Mouse (Mus musculus): Measurements from ENCODE around the gene Mau2. TPM values are rescaled to one million over a fixed set of nuclear protein-coding genes. Genes with fewer than 3 reads are reported as not detected.

Mau2 gene
- total and polyA plus RNA-seq, 2 experiments from 2014 or later: 56.6 to 130 TPM

DNA sequence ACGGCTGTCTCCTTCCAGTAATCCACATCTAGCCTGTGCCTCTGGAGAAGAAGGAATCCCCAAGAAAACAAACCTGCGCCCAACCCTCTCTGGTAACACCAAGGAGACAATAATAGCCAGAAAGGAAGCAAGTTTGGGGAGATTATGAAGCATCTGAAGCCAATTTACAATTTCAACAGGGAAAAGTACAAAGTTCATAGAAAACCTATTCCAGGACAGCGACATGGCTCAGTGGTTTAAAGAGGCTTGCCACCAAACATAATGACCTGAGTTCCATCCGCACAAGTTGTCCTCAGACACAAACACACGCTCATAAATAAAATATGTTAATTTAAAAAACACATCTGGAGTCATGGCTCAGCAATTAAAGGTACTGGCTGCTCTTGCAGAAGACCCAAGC is 67.7 kb downstream of the Mau2 start:
- peak overlapping the region; percentile 26; the same call in 1 of the 2 replicates for H3K27ac ChIP-seq (ENCODE audit: low read depth, low read length)
- H3K27me3 ChIP-seq (ENCODE audit: insufficient read depth, low read length): no peaks in the 10 kb centered on the region
- H3K9me3 ChIP-seq (ENCODE audit: low read length): no peaks in the 10 kb centered on the region
- WGBS: 38% methylated on average over 5 of the region's 5 CpGs
- peak overlapping the region; percentile 92 for H3K4me3 ChIP-seq (ENCODE audit: low read depth, low read length)
- H3K4me2 ChIP-seq (ENCODE audit: low read depth, low read length, poor library complexity, severe bottlenecking): peak overlapping the region; percentile 89
- H3K4me1 ChIP-seq (ENCODE audit: insufficient read depth, low read length): peaks cover 4% of the 10 kb centered on the region; the same call in 1 of the 2 replicates
- DNase-seq (ENCODE audit: low spot score) (no peak), ATAC-seq (ENCODE audit: low FRiP score) (no peak)
- peak overlapping the region; percentile 51 for H3K9ac ChIP-seq (replicated peaks; ENCODE audit: low read length, poor library complexity, severe bottlenecking)
- no peak for TF ChIP-seq CTCF (IDR thresholded peaks at IDR 0.05)
- no peaks in the 10 kb centered on the region for H3K36me3 ChIP-seq (ENCODE audit: insufficient read depth, low read length)

DNA sequence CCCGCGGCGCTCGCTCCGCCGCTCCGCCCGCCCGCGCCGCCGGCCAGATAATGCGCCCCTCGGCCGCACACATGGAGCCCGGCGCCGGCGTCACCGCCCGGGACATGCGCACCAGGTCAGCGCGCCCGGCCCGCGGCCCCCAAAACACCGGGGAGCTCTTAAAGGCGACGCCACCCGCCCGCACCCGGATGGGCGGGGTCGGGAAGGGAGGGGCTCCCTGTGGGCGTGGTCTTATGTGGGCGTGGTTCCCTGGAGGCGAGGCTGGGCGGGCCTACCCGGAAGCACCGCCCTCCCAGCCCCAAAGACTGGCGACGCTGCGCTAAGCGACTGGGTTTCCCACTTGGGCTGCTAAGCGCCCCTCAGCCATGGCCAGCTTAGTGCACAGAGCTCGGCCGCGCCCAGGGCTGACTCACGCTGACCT is 68.3 kb downstream of the Mau2 start:
- Histone ChIP-seq H3K4me2 (ENCODE audit: low read depth, low read length, poor library complexity, severe bottlenecking) (peak overlapping the region; percentile 89), H3K4me1 (ENCODE audit: insufficient read depth, low read length) (peaks cover 4% of the 10 kb centered on the region; the same call in 1 of the 2 replicates), H3K27ac (ENCODE audit: low read depth, low read length) (peak overlapping the region; percentile 26; the same call in 1 of the 2 replicates), H3K4me3 (ENCODE audit: low read depth, low read length) (peak overlapping the region; percentile 92), H3K9me3 (ENCODE audit: low read length) (no peaks in the 10 kb centered on the region), H3K27me3 (ENCODE audit: insufficient read depth, low read length) (no peaks in the 10 kb centered on the region), H3K9ac (replicated peaks; ENCODE audit: low read length, poor library complexity, severe bottlenecking) (peak overlapping the region; percentile 51), H3K36me3 (ENCODE audit: insufficient read depth, low read length) (no peaks in the 10 kb centered on the region)
- TF ChIP-seq CTCF (IDR thresholded peaks at IDR 0.05): no peak
- WGBS: 1% methylated on average over 18 of the region's 50 CpGs
- ATAC-seq (ENCODE audit: low FRiP score): peak; percentile 88
- peak; percentile 84 for DNase-seq (ENCODE audit: low spot score)

DNA sequence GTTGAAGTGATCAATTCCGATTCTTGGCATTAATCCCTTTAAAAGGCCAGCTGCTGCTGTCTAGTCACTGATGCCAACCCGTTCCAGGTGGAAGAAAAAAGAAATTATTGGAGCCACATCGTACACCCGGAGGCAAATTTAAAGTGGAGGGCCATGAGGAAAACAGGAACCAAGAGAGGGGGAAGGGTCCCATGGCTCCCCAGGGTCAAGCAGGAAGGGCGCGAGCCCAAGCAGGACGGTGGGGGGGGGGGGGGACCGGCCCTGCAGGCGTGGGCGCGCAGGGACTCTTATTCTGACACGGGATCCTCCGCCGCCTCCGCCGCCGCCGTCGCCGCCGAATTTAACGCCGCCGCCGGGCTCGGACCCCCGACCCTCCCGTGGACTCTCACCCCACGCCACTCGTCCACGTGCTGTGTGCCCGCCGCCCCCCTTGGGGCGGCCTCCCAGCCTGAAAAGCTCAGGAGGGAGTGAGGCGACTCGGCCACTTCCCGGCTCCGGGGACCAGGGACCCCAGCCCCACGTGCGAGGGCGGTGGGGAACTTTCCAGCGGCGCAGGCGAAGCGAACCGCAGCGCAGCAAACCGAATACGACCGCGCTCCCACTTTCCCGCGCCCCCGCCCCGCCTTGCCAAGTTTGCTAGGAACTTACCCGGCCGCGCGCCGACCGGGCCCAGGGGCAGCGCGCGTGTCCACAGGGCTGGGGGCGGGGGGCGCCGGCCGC is 68.9 kb downstream of the Mau2 start:
- peak overlapping the region; percentile 92 for H3K4me3 ChIP-seq (ENCODE audit: low read depth, low read length)
- 0% methylated on average over 34 of the region's 68 CpGs for WGBS
- no peaks in the 10 kb centered on the region for H3K27me3 ChIP-seq (ENCODE audit: insufficient read depth, low read length)
- DNase-seq (ENCODE audit: low spot score): peak; percentile 66
- H3K4me2 ChIP-seq (ENCODE audit: low read depth, low read length, poor library complexity, severe bottlenecking): peak overlapping the region; percentile 89
- no peaks in the 10 kb centered on the region for H3K36me3 ChIP-seq (ENCODE audit: insufficient read depth, low read length)
- TF ChIP-seq CTCF (IDR thresholded peaks at IDR 0.05): no peak
- H3K27ac ChIP-seq (ENCODE audit: low read depth, low read length): no peak overlapping the region; the same call in 1 of the 2 replicates
- peak; percentile 51 for ATAC-seq (ENCODE audit: low FRiP score)
- peaks cover 4% of the 10 kb centered on the region; the same call in 1 of the 2 replicates for H3K4me1 ChIP-seq (ENCODE audit: insufficient read depth, low read length)
- H3K9ac ChIP-seq (replicated peaks; ENCODE audit: low read length, poor library complexity, severe bottlenecking): peak overlapping the region; percentile 51
- H3K9me3 ChIP-seq (ENCODE audit: low read length): no peaks in the 10 kb centered on the region

DNA sequence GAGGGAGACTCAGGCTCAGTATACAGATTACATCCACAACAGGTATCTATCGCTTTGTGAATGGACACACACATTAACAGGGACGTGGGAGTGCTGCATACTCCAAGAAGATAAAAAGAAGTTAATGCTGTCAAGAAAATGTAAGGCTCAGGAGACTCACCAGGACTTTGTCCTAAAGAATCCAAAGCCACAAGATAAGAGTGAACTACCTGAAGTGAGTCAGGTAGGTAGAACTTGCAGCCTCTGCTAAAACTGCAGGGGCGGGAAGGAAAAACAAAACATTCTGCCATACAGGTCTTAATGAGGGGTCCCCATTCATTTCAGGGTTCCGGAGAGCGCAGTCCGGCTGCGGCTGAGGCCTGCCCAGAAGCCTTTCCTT is 69.5 kb downstream of the Mau2 start:
- DNase-seq (ENCODE audit: low spot score) (no peak), ATAC-seq (ENCODE audit: low FRiP score) (no peak)
- TF ChIP-seq CTCF (IDR thresholded peaks at IDR 0.05): no peak
- Histone ChIP-seq H3K4me1 (ENCODE audit: insufficient read depth, low read length) (peaks cover 4% of the 10 kb centered on the region; the same call in 1 of the 2 replicates), H3K27ac (ENCODE audit: low read depth, low read length) (no peak overlapping the region), H3K4me2 (ENCODE audit: low read depth, low read length, poor library complexity, severe bottlenecking) (peak overlapping the region; percentile 89), H3K9ac (replicated peaks; ENCODE audit: low read length, poor library complexity, severe bottlenecking) (peak overlapping the region; percentile 51), H3K27me3 (ENCODE audit: insufficient read depth, low read length) (no peaks in the 10 kb centered on the region), H3K9me3 (ENCODE audit: low read length) (no peaks in the 10 kb centered on the region), H3K36me3 (ENCODE audit: insufficient read depth, low read length) (no peaks in the 10 kb centered on the region), H3K4me3 (ENCODE audit: low read depth, low read length) (peak overlapping the region; percentile 92)
- WGBS: 11% methylated on average over 7 of the region's 7 CpGs

DNA sequence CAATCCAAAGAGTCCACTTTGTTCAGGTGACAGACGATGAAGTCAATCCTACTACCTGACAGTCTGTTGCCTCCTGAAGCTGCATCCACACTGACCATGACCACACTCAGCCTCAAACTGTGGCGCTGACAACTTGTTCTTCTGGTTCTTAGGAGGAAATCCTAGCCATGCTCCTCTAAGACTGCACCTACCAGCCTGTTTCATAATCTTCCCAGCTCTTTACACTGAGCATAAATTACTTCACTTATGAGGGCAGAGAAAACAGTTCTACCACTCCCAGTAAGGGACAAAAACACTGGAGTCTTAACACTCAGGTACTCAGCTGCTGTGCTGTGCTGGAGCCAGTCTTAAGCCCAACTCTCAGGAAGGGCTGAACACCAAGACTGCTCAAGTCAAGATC is 71.7 kb downstream of the Mau2 start:
- Histone ChIP-seq H3K9ac (replicated peaks; ENCODE audit: low read length, poor library complexity, severe bottlenecking) (no peak overlapping the region), H3K4me2 (ENCODE audit: low read depth, low read length, poor library complexity, severe bottlenecking) (no peak overlapping the region), H3K36me3 (ENCODE audit: insufficient read depth, low read length) (no peaks in the 10 kb centered on the region), H3K27me3 (ENCODE audit: insufficient read depth, low read length) (no peaks in the 10 kb centered on the region), H3K27ac (ENCODE audit: low read depth, low read length) (no peak overlapping the region), H3K9me3 (ENCODE audit: low read length) (no peaks in the 10 kb centered on the region), H3K4me3 (ENCODE audit: low read depth, low read length) (no peak overlapping the region), H3K4me1 (ENCODE audit: insufficient read depth, low read length) (peaks cover 4% of the 10 kb centered on the region; the same call in 1 of the 2 replicates)
- 94% methylated on average over 2 of the region's 2 CpGs for WGBS
- DNase-seq (ENCODE audit: low spot score) (no peak), ATAC-seq (ENCODE audit: low FRiP score) (no peak)
- TF ChIP-seq CTCF (IDR thresholded peaks at IDR 0.05): no peak

DNA sequence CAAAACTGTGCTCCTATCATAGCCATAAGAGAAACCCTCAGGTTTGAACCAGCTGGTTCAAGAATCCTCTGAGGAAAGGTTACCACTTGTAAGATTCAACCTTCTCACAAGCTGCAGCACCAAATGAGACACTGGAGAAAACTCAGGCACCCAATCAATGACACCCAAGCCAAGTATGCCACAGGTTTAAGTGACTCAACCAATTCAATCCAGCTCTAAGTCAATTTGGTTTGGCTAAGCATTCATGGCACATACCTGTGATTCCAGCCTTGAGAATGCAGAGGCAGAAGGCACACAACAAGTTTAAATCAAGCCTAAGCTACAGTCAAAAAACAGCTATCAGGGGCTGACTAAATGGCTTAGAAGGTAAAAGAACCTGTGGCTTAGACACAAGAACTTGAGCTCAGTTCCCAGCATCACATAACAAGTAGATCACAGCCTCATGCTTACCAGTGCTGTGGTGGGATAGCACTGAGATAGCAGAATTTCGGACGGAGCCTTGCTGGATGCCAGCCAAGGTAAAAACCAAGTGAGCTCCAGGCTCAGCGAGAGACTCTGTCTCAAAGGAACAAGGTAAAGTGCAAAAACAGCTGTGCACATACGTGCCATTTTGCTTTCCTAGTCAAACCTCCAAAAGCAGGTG is 75.1 kb downstream of the Mau2 start:
- H3K4me1 ChIP-seq (ENCODE audit: insufficient read depth, low read length): no peaks in the 10 kb centered on the region
- DNase-seq (ENCODE audit: low spot score) (no peak), ATAC-seq (ENCODE audit: low FRiP score) (no peak)
- no peaks in the 10 kb centered on the region for H3K9me3 ChIP-seq (ENCODE audit: low read length)
- 82% methylated on average over 4 of the region's 4 CpGs for WGBS
- TF ChIP-seq CTCF (IDR thresholded peaks at IDR 0.05): no peak
- H3K9ac ChIP-seq (replicated peaks; ENCODE audit: low read length, poor library complexity, severe bottlenecking): no peak overlapping the region
- H3K27me3 ChIP-seq (ENCODE audit: insufficient read depth, low read length): no peaks in the 10 kb centered on the region
- H3K4me2 ChIP-seq (ENCODE audit: low read depth, low read length, poor library complexity, severe bottlenecking): no peak overlapping the region
- H3K27ac ChIP-seq (ENCODE audit: low read depth, low read length): no peak overlapping the region
- no peak overlapping the region for H3K4me3 ChIP-seq (ENCODE audit: low read depth, low read length)
- H3K36me3 ChIP-seq (ENCODE audit: insufficient read depth, low read length): no peaks in the 10 kb centered on the region

Other genes with a start within 250 kb of the Mau2 start
- 53.9 and 71.2 TPM in 2 replicates for gene Gmip, start 234.1 kb downstream of the Mau2 start, total RNA-seq (2014; rRNA removed)
- gene Gmip, start 234.1 kb downstream of the Mau2 start, polyA plus RNA-seq (2015; fragmentation: Nextera tagmentation; extraction: Ambion mirVana): 33.7 and 37.6 TPM in 2 replicates
- gene Lpar2, start 220.3 kb downstream of the Mau2 start, total RNA-seq (2014; rRNA removed): 5.4 and 7.7 TPM in 2 replicates
- 0.44 and 0.63 TPM in 2 replicates for gene Lpar2, start 220.3 kb downstream of the Mau2 start, polyA plus RNA-seq (2015; fragmentation: Nextera tagmentation; extraction: Ambion mirVana)
- gene Pbx4, start 210.2 kb downstream of the Mau2 start, total RNA-seq (2014; rRNA removed): 35.7 and 43.9 TPM in 2 replicates
- gene Pbx4, start 210.2 kb downstream of the Mau2 start, polyA plus RNA-seq (2015; fragmentation: Nextera tagmentation; extraction: Ambion mirVana): 91.0 and 98.8 TPM in 2 replicates
- 12.0 and 14.9 TPM in 2 replicates for gene Cilp2, start 155.0 kb downstream of the Mau2 start, total RNA-seq (2014; rRNA removed)
- 7.5 and 8.0 TPM in 2 replicates for gene Cilp2, start 155.0 kb downstream of the Mau2 start, polyA plus RNA-seq (2015; fragmentation: Nextera tagmentation; extraction: Ambion mirVana)
- not detected in 2 replicates for gene Tssk6, start 140.6 kb downstream of the Mau2 start, total RNA-seq (2014; rRNA removed)
- 4.4 and 4.6 TPM in 2 replicates for gene Tssk6, start 140.6 kb downstream of the Mau2 start, polyA plus RNA-seq (2015; fragmentation: Nextera tagmentation; extraction: Ambion mirVana)
- gene Ndufa13, start 140.2 kb downstream of the Mau2 start, total RNA-seq (2014; rRNA removed): 55.6 and 86.8 TPM in 2 replicates
- 239 and 243 TPM in 2 replicates for gene Ndufa13, start 140.2 kb downstream of the Mau2 start, polyA plus RNA-seq (2015; fragmentation: Nextera tagmentation; extraction: Ambion mirVana)
- 7.6 and 8.0 TPM in 2 replicates for gene Yjefn3, start 140.0 kb downstream of the Mau2 start, total RNA-seq (2014; rRNA removed)
- gene Yjefn3, start 140.0 kb downstream of the Mau2 start, polyA plus RNA-seq (2015; fragmentation: Nextera tagmentation; extraction: Ambion mirVana): 13.4 and 15.4 TPM in 2 replicates
- gene Gatad2a, start 46.4 kb downstream of the Mau2 start, total RNA-seq (2014; rRNA removed): 24.4 and 30.1 TPM in 2 replicates
- gene Gatad2a, start 46.4 kb downstream of the Mau2 start, polyA plus RNA-seq (2015; fragmentation: Nextera tagmentation; extraction: Ambion mirVana): 17.2 and 19.3 TPM in 2 replicates
- 18.6 and 19.9 TPM in 2 replicates for gene Sugp1, start 79 bp upstream of the Mau2 start, total RNA-seq (2014; rRNA removed)
- 48.7 and 48.9 TPM in 2 replicates for gene Sugp1, start 79 bp upstream of the Mau2 start, polyA plus RNA-seq (2015; fragmentation: Nextera tagmentation; extraction: Ambion mirVana)
- 1.6 TPM in 1 of 2 replicates, not detected in the other for gene Tm6sf2, start 30.2 kb upstream of the Mau2 start, total RNA-seq (2014; rRNA removed)
- 0.22 and 0.35 TPM in 2 replicates for gene Tm6sf2, start 30.2 kb upstream of the Mau2 start, polyA plus RNA-seq (2015; fragmentation: Nextera tagmentation; extraction: Ambion mirVana)
- gene Hapln4, start 40.7 kb upstream of the Mau2 start, total RNA-seq (2014; rRNA removed): 0.99 and 1.3 TPM in 2 replicates
- gene Hapln4, start 40.7 kb upstream of the Mau2 start, polyA plus RNA-seq (2015; fragmentation: Nextera tagmentation; extraction: Ambion mirVana): 1.6 and 1.7 TPM in 2 replicates
- 440 and 447 TPM in 2 replicates for gene Ncan, start 78.1 kb upstream of the Mau2 start, total RNA-seq (2014; rRNA removed)
- gene Ncan, start 78.1 kb upstream of the Mau2 start, polyA plus RNA-seq (2015; fragmentation: Nextera tagmentation; extraction: Ambion mirVana): 202 and 210 TPM in 2 replicates
- gene Nr2c2ap, start 88.6 kb upstream of the Mau2 start, total RNA-seq (2014; rRNA removed): 5.4 and 7.7 TPM in 2 replicates
- 42.1 and 44.1 TPM in 2 replicates for gene Nr2c2ap, start 88.6 kb upstream of the Mau2 start, polyA plus RNA-seq (2015; fragmentation: Nextera tagmentation; extraction: Ambion mirVana)
- gene Rfxank, start 96.4 kb upstream of the Mau2 start, total RNA-seq (2014; rRNA removed): 9.8 and 12.3 TPM in 2 replicates
- gene Rfxank, start 96.4 kb upstream of the Mau2 start, polyA plus RNA-seq (2015; fragmentation: Nextera tagmentation; extraction: Ambion mirVana): 7.4 and 9.3 TPM in 2 replicates
- 91.1 and 98.3 TPM in 2 replicates for gene Borcs8, start 96.8 kb upstream of the Mau2 start, total RNA-seq (2014; rRNA removed)
- gene Borcs8, start 96.8 kb upstream of the Mau2 start, polyA plus RNA-seq (2015; fragmentation: Nextera tagmentation; extraction: Ambion mirVana): 49.8 and 58.6 TPM in 2 replicates
- 0.55 and 1.1 TPM in 2 replicates for gene Mef2b, start 97.0 kb upstream of the Mau2 start, total RNA-seq (2014; rRNA removed)
- 1.5 TPM in 2 replicates for gene Mef2b, start 97.0 kb upstream of the Mau2 start, polyA plus RNA-seq (2015; fragmentation: Nextera tagmentation; extraction: Ambion mirVana)
- gene Tmem161a, start 129.6 kb upstream of the Mau2 start, total RNA-seq (2014; rRNA removed): 52.4 and 64.8 TPM in 2 replicates
- gene Tmem161a, start 129.6 kb upstream of the Mau2 start, polyA plus RNA-seq (2015; fragmentation: Nextera tagmentation; extraction: Ambion mirVana): 49.5 and 51.6 TPM in 2 replicates
- 15.1 and 18.0 TPM in 2 replicates for gene Slc25a42, start 169.6 kb upstream of the Mau2 start, total RNA-seq (2014; rRNA removed)
- 9.2 and 9.3 TPM in 2 replicates for gene Slc25a42, start 169.6 kb upstream of the Mau2 start, polyA plus RNA-seq (2015; fragmentation: Nextera tagmentation; extraction: Ambion mirVana)
- 139 and 150 TPM in 2 replicates for gene Sugp2, start 191.5 kb upstream of the Mau2 start, total RNA-seq (2014; rRNA removed)
- 71.7 and 75.7 TPM in 2 replicates for gene Sugp2, start 191.5 kb upstream of the Mau2 start, polyA plus RNA-seq (2015; fragmentation: Nextera tagmentation; extraction: Ambion mirVana)
- gene Armc6, start 191.7 kb upstream of the Mau2 start, total RNA-seq (2014; rRNA removed): 112 and 119 TPM in 2 replicates
- 116 and 121 TPM in 2 replicates for gene Armc6, start 191.7 kb upstream of the Mau2 start, polyA plus RNA-seq (2015; fragmentation: Nextera tagmentation; extraction: Ambion mirVana)
- 36.4 and 49.7 TPM in 2 replicates for gene Homer3, start 240.1 kb upstream of the Mau2 start, total RNA-seq (2014; rRNA removed)
- 13.8 and 18.3 TPM in 2 replicates for gene Homer3, start 240.1 kb upstream of the Mau2 start, polyA plus RNA-seq (2015; fragmentation: Nextera tagmentation; extraction: Ambion mirVana)

Measured in midbrain, postnatal 0 days (tissue).